12 mouse cellular contexts compared by ENCODE assay signal in genomic region chr1:60627367-60627766, GRCm38 (mm10).
A peak's percentile ranks its signal among the peaks of the same experiment; 100 is the strongest.
DNase-seq lines count a peak whose midpoint lies in the region; ATAC-seq lines count a peak whose summit lies in the region.
"Had no signal": no experiment of that assay in that cellular context is flagged by ENCODE, and none has a peak within 500 bp of the region (broad histone marks: within the 10 kb centered on the region; RNA-seq: fewer than 3 reads in every experiment).

No protein-coding gene starts in this region.

- ATAC-seq in forebrain, embryonic 15.5 days (replicated peaks): no peak
- no peak; the same call in 1 of the 2 replicates for ATAC-seq in lung, embryonic 15.5 days (ENCODE audit: borderline replicate concordance, extremely low read depth, low FRiP score, low TSS enrichment)
- no peak for ATAC-seq in erythroid progenitor cell, adult 5-6 weeks (replicated peaks; ENCODE audit: low FRiP score, poor library complexity, severe bottlenecking)

- peak overlapping the region; percentile 27; the same call in 1 of the 2 replicates for H3K27ac ChIP-seq in forebrain, embryonic 10.5 days
- no peak overlapping the region for H3K27ac ChIP-seq in forebrain, embryonic 15.5 days (replicated peaks)
- peak overlapping the region; percentile 32; the same call in 1 of the 2 replicates for H3K27ac ChIP-seq in lung, embryonic 15.5 days
- 0 out of 2 replicates have a peak overlapping the region, but pooled peaks have one; percentile 44 for H3K27ac ChIP-seq in embryonic facial prominence, embryonic 10.5 days (replicated peaks)
- H3K27ac ChIP-seq: embryonic facial prominence, embryonic 13.5 days had no signal

- 0 out of 2 replicates have a peak, but pooled peaks cover 5% of the 10 kb centered on the region for H3K27me3 ChIP-seq in forebrain, embryonic 10.5 days (ENCODE audit: poor library complexity, severe bottlenecking)
- H3K27me3 ChIP-seq in forebrain, embryonic 15.5 days: no peaks in the 10 kb centered on the region
- H3K27me3 ChIP-seq in lung, embryonic 15.5 days: no peaks in the 10 kb centered on the region
- H3K27me3 ChIP-seq in embryonic facial prominence, embryonic 10.5 days (replicated peaks; ENCODE audit: low read depth, poor library complexity, severe bottlenecking): 0 out of 2 replicates have a peak, but pooled peaks cover 3% of the 10 kb centered on the region
- H3K27me3 ChIP-seq: embryonic facial prominence, embryonic 13.5 days had no signal

- H3K4me1 ChIP-seq in forebrain, embryonic 10.5 days: peaks cover 31% of the 10 kb centered on the region
- H3K4me1 ChIP-seq in forebrain, embryonic 15.5 days: peaks cover 22% of the 10 kb centered on the region
- H3K4me1 ChIP-seq in lung, embryonic 15.5 days: peaks cover 8% of the 10 kb centered on the region; the same call in 1 of the 2 replicates
- H3K4me1 ChIP-seq in embryonic facial prominence, embryonic 10.5 days: peaks cover 20% of the 10 kb centered on the region

- H3K36me3 ChIP-seq in forebrain, embryonic 10.5 days (replicated peaks): no peaks in the 10 kb centered on the region
- no peaks in the 10 kb centered on the region for H3K36me3 ChIP-seq in forebrain, embryonic 15.5 days
- H3K36me3 ChIP-seq in lung, embryonic 15.5 days: no peaks in the 10 kb centered on the region
- no peaks in the 10 kb centered on the region for H3K36me3 ChIP-seq in embryonic facial prominence, embryonic 10.5 days (replicated peaks)
- H3K36me3 ChIP-seq: embryonic facial prominence, embryonic 13.5 days had no signal

- peak; percentile 27 for DNase-seq in forebrain, embryonic 10.5 days (ENCODE audit: extremely low spot score, low spot score)
- no peak for DNase-seq in lung, postnatal 25 days (ENCODE audit: low spot score)
- DNase-seq in embryonic facial prominence, embryonic 10.5 days (ENCODE audit: low spot score): no peak
- DNase-seq in naive thymus-derived CD4-positive, alpha-beta T cell, adult 2 months (ENCODE audit: low read depth): peak; percentile 54
- no peak for DNase-seq in right cerebral cortex, postnatal 4 days
- DNase-seq: gastrocnemius, postnatal 25 days; kidney, adult 9 months; spleen, adult 18-20 months had no signal

- no peak overlapping the region for H3K9ac ChIP-seq in forebrain, embryonic 15.5 days (replicated peaks)
- no peak overlapping the region for H3K9ac ChIP-seq in lung, embryonic 15.5 days
- H3K9ac ChIP-seq: embryonic facial prominence, embryonic 13.5 days had no signal

- no peak overlapping the region for H3K4me2 ChIP-seq in forebrain, embryonic 15.5 days (replicated peaks)
- H3K4me2 ChIP-seq in lung, embryonic 15.5 days: no peak overlapping the region
- H3K4me2 ChIP-seq: embryonic facial prominence, embryonic 13.5 days had no signal

- 0 out of 2 replicates have a peak overlapping the region, but pooled peaks have one; percentile 0 for H3K4me3 ChIP-seq in forebrain, embryonic 10.5 days
- H3K4me3 ChIP-seq in forebrain, embryonic 15.5 days: no peak overlapping the region
- H3K4me3 ChIP-seq in lung, embryonic 15.5 days: no peak overlapping the region
- H3K4me3 ChIP-seq in embryonic facial prominence, embryonic 10.5 days: no peak overlapping the region
- H3K4me3 ChIP-seq: embryonic facial prominence, embryonic 13.5 days had no signal

- WGBS in forebrain, embryonic 10.5 days: 14% methylated on average over 4 of the region's 4 CpGs
- WGBS in forebrain, embryonic 15.5 days: 20% methylated on average over 4 of the region's 4 CpGs
- whole genome bisulfite sequencing in lung, embryonic 15.5 days: 35% methylated on average over 4 of the region's 4 CpGs
- 44% methylated on average over 4 of the region's 4 CpGs for WGBS in embryonic facial prominence, embryonic 10.5 days

- no peaks in the 10 kb centered on the region for H3K9me3 ChIP-seq in forebrain, embryonic 10.5 days
- H3K9me3 ChIP-seq in forebrain, embryonic 15.5 days: no peaks in the 10 kb centered on the region
- H3K9me3 ChIP-seq in lung, embryonic 15.5 days: no peaks in the 10 kb centered on the region
- no peaks in the 10 kb centered on the region for H3K9me3 ChIP-seq in embryonic facial prominence, embryonic 10.5 days
- H3K9me3 ChIP-seq: embryonic facial prominence, embryonic 13.5 days had no signal

Comparison
In these comparisons a context has a peak if more than half of its experiments do, and no peak if none do; other contexts are left out.
1. DNase-seq: peak in forebrain, embryonic 10.5 days (single experiment) and naive thymus-derived CD4-positive, alpha-beta T cell, adult 2 months (single experiment); none in lung, postnatal 25 days (single experiment), embryonic facial prominence, embryonic 10.5 days (single experiment) and right cerebral cortex, postnatal 4 days (single experiment).